Mouse (Mus musculus) left cerebral cortex, adult 2 months (tissue): Measurements from ENCODE around the gene Layn. TPM values are rescaled to one million over a fixed set of nuclear protein-coding genes. Genes with fewer than 3 reads are reported as not detected.

Source experiments
- DNase-seq, 2 experiments: peaks; one replicate each; pipeline ENCODE4 v3.0.0; 2021 to 2022; ENCODE audit warnings: low spot score in 2 of 2, mixed read lengths in 1 of 2; ENCODE audit errors: extremely low spot score in 1 of 2
- H3K27ac ChIP-seq: fragments of 200-600 bp; 2 replicates; pipeline ENCODE4 v1.8.1; 2022
- H3K4me3 ChIP-seq: fragments of 200-600 bp; 2 replicates; pipeline ENCODE4 v1.8.1; 2022
- CTCF ChIP-seq: fragments of 200-600 bp; IDR thresholded peaks from 2 replicates; pipeline ENCODE4 v1.8.1; 2022; ENCODE audit warnings: antibody characterized with exemption, mild to moderate bottlenecking, moderate library complexity
- intact Hi-C: fragments of 180-260 bp; cut with DNase I; formaldehyde crosslinking; loops from one replicate; pipeline ENCODE4 v1.15.1; 2025
- long read RNA-seq, 2 experiments: library from polyadenylated mRNA; stranded (forward); transcript quantifications; one replicate each; pipeline ENCODE4 v2.0.0; 2021; ENCODE audit warnings: borderline mapping rate in 2 of 2
- total RNA-seq, 2 experiments: library from RNA; stranded (reverse); gene quantifications; 2 replicates each; pipeline ENCODE4 v1.2.3; 2021

Gene Layn
- total RNA-seq: 1 to 10 TPM; 6.8 to 7.4 TPM
- long read RNA-seq, experiment 1, partial matches to known transcripts: 0 of 8 reads
- long read RNA-seq, experiment 1, other reads (novel, unspliced or antisense): 6 of 8 reads
- long read RNA-seq, experiment 2, partial matches to known transcripts: 0 of 4 reads
- long read RNA-seq, experiment 2, other reads (novel, unspliced or antisense): 2 of 4 reads

DNA sequence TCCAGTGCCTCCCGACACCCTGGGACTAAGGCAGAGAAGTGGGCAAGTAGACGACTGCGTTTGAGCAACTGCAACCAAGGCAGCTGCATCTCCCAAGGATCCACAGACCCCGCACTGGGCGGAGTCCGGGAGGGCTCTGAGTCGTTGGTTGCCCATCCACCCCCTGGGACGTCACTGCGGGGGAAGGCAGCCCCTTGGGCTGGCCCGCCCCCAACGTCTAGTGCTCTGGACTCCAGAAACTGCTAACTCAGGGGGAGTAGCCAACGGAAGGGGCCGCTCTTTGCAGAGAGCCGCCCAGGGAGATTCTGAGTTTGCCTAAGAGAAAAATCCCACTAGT, at the start of gene Layn:
Layn (minus strand) TSS at position 116 of the 337 bp plus-strand sequence.
- peak within 1 kb of the TSS; percentile 58; the same call in 1 of the 2 replicates for H3K27ac ChIP-seq
- intact Hi-C loops: no loop called here
- no peak for TF ChIP-seq CTCF
- DNase-seq: peak; percentile 39 to 61
- peak within 1 kb of the TSS; percentile 45 for H3K4me3 ChIP-seq

DNA sequence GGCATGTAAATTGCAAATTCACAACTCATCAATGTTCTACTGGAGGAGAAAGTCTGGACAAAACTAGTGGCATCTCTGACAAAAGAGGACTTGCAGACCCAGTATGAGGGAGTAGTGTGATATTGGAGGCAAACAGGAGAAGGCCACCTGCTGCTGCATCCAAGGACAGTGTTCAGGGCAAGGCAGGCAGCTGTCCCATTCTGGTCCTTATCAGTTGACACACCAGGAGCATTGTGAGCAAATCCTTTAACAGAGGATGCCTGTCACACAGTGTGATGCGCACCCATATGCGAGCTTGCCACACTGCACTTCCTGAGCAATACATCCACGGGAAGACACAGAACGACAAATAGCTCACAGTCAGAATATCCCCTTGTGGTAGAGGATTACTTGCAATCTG, 37.9 kb upstream of the Layn start:
- intact Hi-C loops: no loop called here
- Histone ChIP-seq H3K27ac (no peak overlapping the region), H3K4me3 (no peak overlapping the region)
- TF ChIP-seq CTCF: no peak
- no peak for DNase-seq

DNA sequence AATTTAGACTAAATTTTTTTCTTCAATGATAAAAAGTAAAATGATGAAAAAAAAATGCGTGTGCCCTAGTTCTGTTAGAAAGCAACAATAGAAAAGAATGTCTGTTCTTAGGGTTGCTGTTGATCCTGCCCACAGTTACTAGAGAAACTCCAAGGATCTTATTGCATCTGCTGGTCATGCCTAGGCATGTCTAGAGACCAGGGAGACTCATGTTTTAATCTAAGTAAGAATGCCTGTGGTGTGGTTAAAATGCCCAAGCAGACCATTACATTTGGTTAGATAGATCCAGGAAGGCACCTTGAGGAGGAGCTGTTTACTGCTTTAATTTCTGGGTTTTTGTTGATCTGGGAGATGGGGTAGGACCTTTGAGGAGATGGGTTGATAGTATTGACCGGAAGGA, 28.9 kb upstream of the Layn start:
- no peak overlapping the region for H3K4me3 ChIP-seq
- H3K27ac ChIP-seq: no peak overlapping the region
- intact Hi-C loops: no loop called here
- DNase-seq: no peak
- TF ChIP-seq CTCF: no peak

DNA sequence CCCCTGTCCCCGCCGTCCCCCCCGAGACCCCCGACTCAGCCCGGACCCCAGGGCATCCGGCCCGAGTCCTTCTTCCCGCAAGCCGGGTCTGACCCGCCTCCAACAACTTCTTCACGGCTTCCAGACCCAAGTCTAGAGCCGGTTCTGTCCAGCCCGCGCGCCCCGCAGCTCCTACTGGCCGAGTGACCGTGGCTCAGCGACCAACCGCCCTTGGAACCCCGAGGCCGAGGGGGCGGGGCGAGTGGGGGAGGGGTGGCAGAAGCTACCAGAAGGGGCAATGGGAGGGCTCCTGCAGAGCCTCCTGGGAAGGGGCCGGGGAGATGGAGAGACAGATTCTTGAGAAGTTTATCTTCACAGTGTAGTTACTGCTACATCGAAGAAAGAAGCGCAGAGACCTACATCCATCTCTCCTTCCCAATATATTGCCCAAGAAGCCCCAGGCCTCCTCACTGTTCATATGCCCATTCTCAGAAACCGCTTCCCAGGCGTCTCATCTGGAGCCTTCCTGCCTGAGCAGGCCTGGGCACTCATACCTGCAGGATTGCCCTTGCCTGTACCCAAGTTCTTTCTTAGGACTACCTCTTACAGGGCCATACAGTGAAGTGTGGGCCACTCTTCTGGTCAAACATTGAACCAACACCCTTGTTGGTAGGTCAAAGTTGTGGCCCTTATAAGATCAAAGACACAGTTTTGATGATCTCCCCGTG, 27.1 kb upstream of the Layn start:
- no peak; the same call in 1 of the 2 replicates for TF ChIP-seq CTCF
- Histone ChIP-seq H3K4me3 (peak overlapping the region; percentile 63), H3K27ac (peak overlapping the region; percentile 51)
- intact Hi-C loops: no loop called here
- DNase-seq: peak in 1 of 2 experiments; percentile 11

DNA sequence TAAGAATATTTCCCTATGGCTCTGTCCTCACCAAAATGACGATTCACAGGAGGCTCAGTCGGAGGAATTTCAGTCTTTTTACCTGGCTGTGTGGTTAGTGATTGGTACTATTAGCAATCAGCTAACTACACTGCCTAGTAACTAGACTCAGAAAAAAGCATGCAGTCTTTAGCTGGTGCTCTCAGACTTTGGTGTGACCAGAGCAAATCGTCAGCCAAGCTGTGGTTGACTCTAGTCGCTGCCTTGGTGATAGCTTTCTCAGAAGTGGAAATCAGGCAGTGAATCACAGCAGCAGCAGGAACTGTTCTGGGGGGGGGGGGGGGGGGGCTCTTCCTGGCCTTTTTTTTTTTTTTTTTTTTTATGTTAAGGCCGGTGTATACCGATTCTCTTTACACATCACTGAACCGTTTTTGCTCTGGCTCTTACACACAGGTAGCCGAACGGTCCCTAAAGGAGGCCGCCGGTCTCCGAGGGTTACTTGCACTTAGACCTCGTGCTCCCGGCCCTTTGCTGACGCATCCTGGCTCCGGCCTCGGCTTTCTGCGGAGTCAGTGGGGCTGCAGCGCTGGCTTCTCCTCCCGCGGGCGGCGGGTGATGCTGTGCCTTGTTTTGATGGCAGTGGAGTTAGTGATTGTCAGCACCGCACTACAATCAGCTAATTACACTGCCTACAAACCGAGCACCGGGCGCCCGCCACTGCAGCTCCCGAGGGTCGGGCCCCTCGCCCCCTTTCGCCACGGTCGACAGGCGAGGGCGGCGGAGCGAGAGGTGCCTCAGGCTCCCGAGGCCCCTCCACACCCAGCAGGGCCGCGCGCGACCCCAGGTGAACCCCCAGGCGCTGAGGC, 26.3 kb upstream of the Layn start:
- H3K27ac ChIP-seq: peak overlapping the region; percentile 51
- TF ChIP-seq CTCF: no peak
- intact Hi-C loops: no loop called here
- peak; percentile 18 to 33 for DNase-seq
- peak overlapping the region; percentile 63 for H3K4me3 ChIP-seq

DNA sequence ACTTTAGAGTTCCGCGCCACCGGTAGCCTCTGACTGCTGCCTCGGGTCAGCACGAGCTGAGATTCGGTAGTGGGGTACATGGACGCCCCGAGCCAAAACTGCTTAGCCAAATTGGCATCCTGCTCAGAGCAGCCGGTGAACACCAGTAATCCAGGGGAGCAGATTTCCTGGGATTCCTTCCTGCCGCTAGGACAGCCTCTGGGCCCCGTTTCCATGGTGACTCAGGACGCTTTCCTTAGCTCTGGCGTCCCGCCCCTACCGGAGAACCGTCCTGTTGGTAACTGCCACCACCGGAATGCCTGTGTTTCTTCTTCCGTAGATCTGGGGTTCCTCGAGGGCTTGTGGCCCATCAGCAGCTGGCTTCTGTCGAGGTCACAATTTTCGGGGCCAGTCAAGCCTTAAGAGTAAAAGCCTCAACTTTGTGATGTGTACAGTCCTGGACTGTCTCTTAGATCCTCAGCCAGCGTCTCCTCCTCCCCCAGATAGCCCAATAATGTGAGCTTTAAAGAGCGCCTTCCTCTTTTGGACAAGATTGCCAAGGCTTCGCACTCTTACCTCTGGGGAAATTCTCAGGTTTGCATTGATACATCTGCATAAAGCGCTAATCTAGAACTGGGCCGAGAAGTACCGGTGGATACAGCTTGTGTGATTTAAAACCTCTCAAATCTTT, 25.0 kb upstream of the Layn start, which contains the start of gene 4833427G06Rik:
4833427G06Rik (minus strand) TSS at position 323 of the 670 bp plus-strand sequence.
- no peak; the same call in 1 of the 2 replicates for TF ChIP-seq CTCF
- peak; percentile 30 to 33 for DNase-seq
- Histone ChIP-seq H3K27ac (no peak within 1 kb of the TSS), H3K4me3 (no peak within 1 kb of the TSS)
- intact Hi-C loops: no loop called here

DNA sequence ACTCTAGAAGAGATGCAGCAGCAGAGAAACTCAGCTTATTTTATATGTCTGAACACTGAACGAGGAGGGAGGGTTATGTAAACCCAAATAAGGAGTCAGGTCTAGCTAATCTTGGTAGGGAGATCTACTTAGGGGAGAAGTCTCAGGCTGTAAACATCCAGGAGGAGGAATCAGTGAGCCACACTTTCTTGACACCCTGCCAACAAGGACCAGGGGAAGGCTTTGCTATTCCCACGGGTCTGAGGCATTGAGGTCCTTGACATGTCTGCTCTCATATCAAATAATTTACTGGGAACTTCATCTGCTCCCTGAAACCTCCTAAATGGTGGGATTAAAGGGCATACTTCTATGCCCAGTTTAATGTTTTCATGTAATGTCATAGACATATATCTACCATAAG, 19.4 kb upstream of the Layn start:
- intact Hi-C loops: no loop called here
- no peak for TF ChIP-seq CTCF
- Histone ChIP-seq H3K27ac (no peak overlapping the region), H3K4me3 (no peak overlapping the region)
- DNase-seq: no peak

DNA sequence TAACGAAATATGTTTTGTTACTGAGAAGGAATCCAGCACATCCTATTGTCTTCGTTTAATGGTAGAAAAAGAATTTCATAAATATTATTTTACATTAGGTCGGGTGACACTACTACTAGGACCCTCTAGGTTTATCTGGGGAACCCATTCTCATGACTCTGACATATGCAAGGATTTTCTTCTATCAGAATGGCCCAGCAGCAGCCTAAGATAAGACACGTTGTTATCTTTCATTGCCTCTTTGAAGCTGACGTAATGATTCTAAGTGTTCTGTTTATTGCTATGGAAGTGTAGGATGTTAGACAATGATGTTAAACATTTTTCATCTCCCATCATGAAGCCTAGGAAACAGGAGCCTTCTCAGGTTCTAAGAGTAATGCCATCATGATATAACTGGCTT, 16.8 kb upstream of the Layn start:
- TF ChIP-seq CTCF: no peak
- intact Hi-C loops: no loop called here
- Histone ChIP-seq H3K4me3 (no peak overlapping the region), H3K27ac (no peak overlapping the region)
- no peak for DNase-seq

DNA sequence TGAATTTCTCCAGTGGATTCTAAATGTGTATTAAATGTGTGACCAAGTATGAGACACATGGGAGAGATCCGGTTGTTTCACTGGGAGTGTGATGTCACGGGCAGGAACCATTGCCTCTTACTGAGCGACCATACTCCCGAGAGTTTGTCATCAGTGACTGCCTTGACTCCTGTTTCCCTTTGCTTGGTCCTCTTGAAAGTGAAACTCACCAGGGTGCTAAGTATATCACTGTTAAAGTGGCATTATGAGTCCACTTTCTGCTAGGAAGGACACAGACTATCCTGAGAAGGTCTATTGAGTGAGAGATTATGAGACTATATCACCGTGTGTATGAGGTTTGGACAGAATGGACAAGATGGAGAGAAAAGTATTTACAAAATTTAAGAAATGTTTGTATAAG, 4.7 kb upstream of the Layn start:
- DNase-seq: no peak
- Histone ChIP-seq H3K27ac (no peak overlapping the region), H3K4me3 (no peak overlapping the region)
- no peak for TF ChIP-seq CTCF
- intact Hi-C loops: no loop called here

DNA sequence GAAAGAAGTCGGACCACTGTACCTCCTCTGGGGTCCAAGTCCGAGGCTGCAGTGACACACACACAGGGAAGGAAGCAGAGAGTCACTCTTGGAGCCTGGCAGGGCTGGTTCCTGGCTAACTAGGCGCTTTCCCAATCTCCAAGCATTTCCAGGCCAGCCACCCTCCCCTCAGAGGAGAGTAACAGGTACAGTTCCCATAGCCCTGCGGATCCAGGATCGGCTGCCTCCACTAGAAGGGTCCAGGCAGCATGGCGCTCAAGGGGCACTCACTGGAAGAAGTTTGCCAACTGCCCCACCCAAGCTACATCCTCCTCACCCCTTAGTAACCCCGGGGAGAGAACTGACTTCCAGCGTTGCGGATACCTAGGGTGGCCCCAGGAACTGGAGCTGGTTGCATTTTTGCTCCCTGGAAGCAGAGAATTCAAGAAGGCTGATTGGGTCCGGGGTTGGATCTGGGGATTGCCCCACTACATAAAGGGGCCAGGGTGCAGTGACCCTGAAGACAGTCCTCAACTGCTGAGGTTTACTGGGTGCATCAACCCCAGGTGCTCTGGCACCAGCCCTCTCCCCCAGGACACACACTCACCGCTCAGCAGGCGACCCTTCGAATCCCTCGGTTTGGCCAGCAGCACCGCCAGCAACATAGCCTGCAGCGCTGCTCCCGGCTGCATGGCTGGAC, 455 bp downstream of the Layn start:
- intact Hi-C loops: no loop called here
- H3K27ac ChIP-seq: peak overlapping the region; percentile 58; the same call in 1 of the 2 replicates

DNA sequence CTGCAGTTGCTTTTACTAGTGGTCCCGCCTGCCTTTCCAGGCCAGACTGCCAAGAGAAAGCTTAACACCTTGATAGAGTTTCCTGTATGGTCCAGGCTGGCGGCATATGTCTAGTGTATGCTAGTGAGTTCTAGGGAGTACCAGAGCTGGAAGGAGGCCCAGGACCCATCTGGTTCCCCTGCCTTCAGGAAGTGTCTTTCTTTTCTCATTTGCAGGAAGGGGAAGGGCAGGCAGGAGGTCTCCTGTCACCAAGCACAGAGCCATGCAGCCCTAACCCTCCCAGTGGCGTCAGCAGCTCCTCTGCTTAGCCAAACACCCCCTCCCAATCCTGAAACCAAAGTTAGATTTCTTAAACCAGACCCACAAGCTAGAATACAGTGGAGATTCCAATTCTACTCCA, 1.1 kb downstream of the Layn start:
- DNase-seq: no peak
- TF ChIP-seq CTCF: no peak
- intact Hi-C loops: no loop called here
- H3K27ac ChIP-seq: no peak overlapping the region
- 0 out of 2 replicates have a peak overlapping the region, but pooled peaks have one; percentile 23 for H3K4me3 ChIP-seq

More for the DNA sequence above, 455 bp downstream of the Layn start:
- DNase-seq: no peak
- no peak for TF ChIP-seq CTCF
- H3K4me3 ChIP-seq: peak overlapping the region; percentile 45
